ENCODE assay signal across 7 mouse cellular contexts in genomic region chr4:66768762-66769161, GRCm38 (mm10). TPM values are rescaled to one million over a fixed set of nuclear protein-coding genes. Genes with fewer than 3 reads are reported as not detected.
DNase-seq lines count a peak whose midpoint lies in the region; ATAC-seq and TF ChIP-seq lines count a peak whose summit lies in the region.

No protein-coding gene starts in this region.

- no peak for ATAC-seq in heart, postnatal 0 days (ENCODE audit: insufficient read depth, low read depth)
- peak; percentile 87 for ATAC-seq in megakaryocyte progenitor cell, adult 5-6 weeks (replicated peaks; ENCODE audit: poor library complexity)

- H3K4me1 ChIP-seq in E14TG2a.4 (replicated peaks; ENCODE audit: low read depth, low read length), result no peaks in the 10 kb centered on the region
- no peaks in the 10 kb centered on the region for H3K4me1 ChIP-seq in heart, postnatal 0 days (ENCODE audit: control insufficient read depth, insufficient read depth)

- H3K9ac ChIP-seq in heart, postnatal 0 days (replicated peaks; ENCODE audit: low read depth, low read length), result no peak overlapping the region

- no peak overlapping the region for H3K4me3 ChIP-seq in E14TG2a.4 (replicated peaks; ENCODE audit: low read length)
- no peak overlapping the region for H3K4me3 ChIP-seq in heart, postnatal 0 days (ENCODE audit: low read depth, low read length)

- no peaks in the 10 kb centered on the region for H3K36me3 ChIP-seq in E14TG2a.4 (ENCODE audit: insufficient read depth, low read length)
- H3K36me3 ChIP-seq in heart, postnatal 0 days (replicated peaks; ENCODE audit: control insufficient read depth, insufficient read depth, low read length), result no peaks in the 10 kb centered on the region

- H3K27me3 ChIP-seq in E14TG2a.4 (ENCODE audit: insufficient read depth, low read length), result no peaks in the 10 kb centered on the region
- H3K27me3 ChIP-seq in heart, postnatal 0 days (ENCODE audit: control insufficient read depth, insufficient read depth, low read length), result no peaks in the 10 kb centered on the region

- TF ChIP-seq CTCF in E14TG2a.4 (conservative IDR thresholded peaks at IDR 0.05; ENCODE audit: low read length), result peak; percentile 45
- TF ChIP-seq CTCF in heart, postnatal 0 days (IDR thresholded peaks at IDR 0.05; ENCODE audit: low read depth), result peak; percentile 91

- H3K9me3 ChIP-seq in E14TG2a.4 (ENCODE audit: low read length), result peaks cover 4% of the 10 kb centered on the region; the same call in 1 of the 2 replicates
- H3K9me3 ChIP-seq in heart, postnatal 0 days (replicated peaks; ENCODE audit: control insufficient read depth, low read length), result no peaks in the 10 kb centered on the region

- 21% methylated on average over 4 of the region's 4 CpGs for WGBS in heart, postnatal 0 days

- no peak overlapping the region for H3K27ac ChIP-seq in heart, postnatal 0 days (ENCODE audit: low read depth)

- peak; percentile 71 for DNase-seq in adipocyte (ENCODE audit: low spot score)
- DNase-seq in embryo, embryonic 10 days (ENCODE audit: low spot score), result peak; percentile 66
- peak; percentile 20 for DNase-seq in heart, postnatal 0 days (ENCODE audit: low spot score)
- DNase-seq in layer of hippocampus, postnatal 10 days (ENCODE audit: low spot score in 2 of 2), result peak; percentile 71 to 77
- DNase-seq in right cerebral cortex, postnatal 36 days (ENCODE audit: low spot score in 2 of 2), result peak; percentile 40 to 41

- no peak overlapping the region for H3K4me2 ChIP-seq in heart, postnatal 0 days (ENCODE audit: low read depth, low read length)

- no peak for TF ChIP-seq EP300 in heart, postnatal 0 days (IDR thresholded peaks at IDR 0.05; ENCODE audit: low read depth)

RNA-seq across cellular contexts. Expression of gene Tlr4, which starts 58.6 kb away (rescaled TPM):
- 19.6 and 20.8 TPM in 2 replicates for total RNA-seq in heart, postnatal 0 days (2014; rRNA removed; ENCODE audit: low replicate concordance)
- 2.7 and 2.9 TPM in 2 replicates for polyA plus RNA-seq in heart, postnatal 0 days (2015; fragmentation: Nextera tagmentation; extraction: Ambion mirVana)
- 1 to 10 TPM; 2.0 to 2.5 TPM for total RNA-seq in layer of hippocampus, postnatal 10 days (2021)
- total RNA-seq in megakaryocyte progenitor cell, adult 5-6 weeks (2015), result 13.9 and 15.3 TPM in 2 replicates
- total RNA-seq in megakaryocyte progenitor cell, adult 5-6 weeks (2017), result 13.0 and 13.6 TPM in 2 replicates

Comparison
In these comparisons a context has a peak if more than half of its experiments do, and no peak if none do; other contexts are left out.
1. DNase-seq: peak in every context shown above with its lines; median percentile 74 in layer of hippocampus, postnatal 10 days; 71 in adipocyte; 66 in embryo, embryonic 10 days; 40 in right cerebral cortex, postnatal 36 days; 20 in heart, postnatal 0 days.